Mouse (Mus musculus) stomach, embryonic 16.5 days (tissue): Measurements from ENCODE around the gene Ly86. TPM values are rescaled to one million over a fixed set of nuclear protein-coding genes. Genes with fewer than 3 reads are reported as not detected.

Experiments
- ATAC-seq: fragments of 200-750 bp; cut with Nextera tagmentation; 2 replicates; pipeline ENCODE4 v1.8.0; 2017; ENCODE audit warnings: moderate number of reproducible peaks, moderate TSS enrichment; ENCODE audit not compliant: insufficient read depth, low FRiP score
- H3K27ac ChIP-seq: fragments of 300-500 bp; sonication (generic); 2 replicates; pipeline ENCODE4 v1.5.1; 2014; ENCODE audit warnings: low read length
- H3K27me3 ChIP-seq: fragments of 300-500 bp; sonication (generic); 2 replicates; pipeline ENCODE4 v1.6.1; 2014; ENCODE audit warnings: low read length, control low read depth, mixed read lengths; ENCODE audit not compliant: control insufficient read depth, insufficient read depth
- H3K36me3 ChIP-seq: fragments of 300-500 bp; sonication (generic); 2 replicates; pipeline ENCODE4 v1.6.1; 2014; ENCODE audit warnings: low read length; ENCODE audit not compliant: control insufficient read depth, insufficient read depth
- H3K4me1 ChIP-seq: fragments of 300-500 bp; sonication (generic); 2 replicates; pipeline ENCODE4 v1.6.1; 2014; ENCODE audit warnings: low read length, control low read depth, mixed read lengths; ENCODE audit not compliant: control insufficient read depth, insufficient read depth
- H3K4me2 ChIP-seq: fragments of 300-500 bp; sonication (generic); 2 replicates; pipeline ENCODE4 v1.6.1; 2014; ENCODE audit warnings: low read depth, low read length, mixed read lengths
- H3K4me3 ChIP-seq: fragments of 300-500 bp; sonication (generic); replicated peaks from 2 replicates; pipeline ENCODE4 v1.5.1; 2014; ENCODE audit warnings: mild to moderate bottlenecking, low read length
- H3K9ac ChIP-seq: fragments of 300-500 bp; sonication (generic); 2 replicates; pipeline ENCODE4 v1.6.1; 2014; ENCODE audit warnings: low read length
- H3K9me3 ChIP-seq: fragments of 300-500 bp; sonication (generic); replicated peaks from 2 replicates; pipeline ENCODE4 v1.6.1; 2016; ENCODE audit warnings: low read length, control low read depth; ENCODE audit not compliant: control insufficient read depth
- WGBS: fragments of 180-500 bp; shearing (Covaris S2); extraction: QIAGEN DNeasy Blood & Tissue Kit; methylation state at CpG from one replicate; pipeline ENCODE4 v1.1.7; 2014; 5-methylcytosine and 5-hydroxymethylcytosine counted together
- polyA plus RNA-seq: library from polyadenylated mRNA; unstranded; fragments of >200 nt; fragmentation: Nextera tagmentation; extraction: Ambion mirVana; gene quantifications from 2 replicates; pipeline ENCODE4 v1.2.1, GENCODE M21; 2015

Gene Ly86
- polyA plus RNA-seq, 1 experiment from 2014 or later: 10.1 TPM

DNA sequence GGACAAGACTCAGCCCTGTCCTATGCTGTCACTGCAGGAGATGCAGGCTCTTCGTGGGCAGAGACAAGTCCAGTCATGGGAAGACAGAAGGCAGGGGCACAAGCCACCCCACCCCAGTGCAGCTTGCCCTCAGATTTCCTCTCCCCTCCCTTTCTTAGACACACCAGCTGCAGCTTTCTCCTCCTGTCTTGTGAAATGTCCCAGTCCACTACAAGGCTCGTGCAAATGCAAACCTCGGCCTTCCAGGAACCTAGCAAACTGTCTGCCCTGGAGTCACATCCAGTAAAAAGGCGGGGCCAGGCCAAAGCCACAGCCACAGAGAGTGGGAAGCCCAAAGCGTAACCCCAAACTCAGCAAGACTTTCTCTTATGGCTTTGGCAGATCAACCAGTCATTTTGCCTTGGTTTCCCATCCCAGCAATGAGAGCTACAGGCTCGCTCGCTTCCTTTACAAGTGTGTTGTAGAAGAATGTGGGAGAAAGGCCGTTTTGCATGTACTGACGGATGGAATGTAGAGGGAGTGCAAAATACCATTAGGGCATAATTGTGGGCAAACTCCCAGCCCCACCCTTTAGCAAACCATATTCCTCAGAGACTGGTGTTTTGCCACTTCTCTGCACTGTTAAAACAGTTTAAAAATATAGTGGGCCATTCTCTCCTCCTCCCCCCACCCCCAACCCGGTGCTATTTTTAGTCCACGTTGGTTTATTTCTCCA is 95.7 kb downstream of the Ly86 start:
- no peak overlapping the region for H3K4me3 ChIP-seq
- no peak overlapping the region for H3K4me2 ChIP-seq
- H3K9ac ChIP-seq: peak overlapping the region; percentile 50
- WGBS: 47% methylated on average over 11 of the region's 11 CpGs
- peaks cover 12% of the 10 kb centered on the region for H3K4me1 ChIP-seq
- no peaks in the 10 kb centered on the region for H3K36me3 ChIP-seq
- peaks cover 11% of the 10 kb centered on the region for H3K27me3 ChIP-seq
- peak; percentile 40; the same call in 1 of the 2 replicates for ATAC-seq
- H3K9me3 ChIP-seq: no peaks in the 10 kb centered on the region
- H3K27ac ChIP-seq: peak overlapping the region; percentile 23; the same call in 1 of the 2 replicates

DNA sequence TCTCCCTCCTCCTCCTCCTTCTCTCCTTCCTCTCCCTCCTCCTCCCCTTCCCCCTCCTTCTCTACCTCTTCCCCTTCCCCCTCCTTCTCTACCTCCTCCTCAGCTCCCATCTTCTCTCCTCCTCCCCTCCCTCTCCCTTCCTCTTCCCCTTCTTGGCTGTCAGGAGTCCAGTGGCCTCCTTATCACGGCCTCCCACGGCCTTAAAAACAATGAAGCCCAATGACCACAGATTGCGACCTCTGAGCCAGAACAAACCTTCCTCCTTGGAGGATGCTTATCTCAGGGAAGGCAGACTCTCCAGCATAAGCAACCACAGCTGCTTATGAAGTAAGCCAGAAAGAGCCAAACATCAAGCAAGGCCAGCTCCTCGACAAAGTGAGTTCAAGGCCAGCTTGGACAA is 97.0 kb downstream of the Ly86 start:
- H3K27me3 ChIP-seq: peaks cover under 1% of the 10 kb centered on the region; the same call in 1 of the 2 replicates
- peaks cover 12% of the 10 kb centered on the region for H3K4me1 ChIP-seq
- no peak for ATAC-seq
- no peak overlapping the region for H3K4me3 ChIP-seq
- no peak overlapping the region for H3K27ac ChIP-seq
- H3K4me2 ChIP-seq: no peak overlapping the region
- H3K9me3 ChIP-seq: no peaks in the 10 kb centered on the region
- no peaks in the 10 kb centered on the region for H3K36me3 ChIP-seq
- WGBS: 32% methylated on average over 4 of the region's 4 CpGs
- no peak overlapping the region for H3K9ac ChIP-seq

DNA sequence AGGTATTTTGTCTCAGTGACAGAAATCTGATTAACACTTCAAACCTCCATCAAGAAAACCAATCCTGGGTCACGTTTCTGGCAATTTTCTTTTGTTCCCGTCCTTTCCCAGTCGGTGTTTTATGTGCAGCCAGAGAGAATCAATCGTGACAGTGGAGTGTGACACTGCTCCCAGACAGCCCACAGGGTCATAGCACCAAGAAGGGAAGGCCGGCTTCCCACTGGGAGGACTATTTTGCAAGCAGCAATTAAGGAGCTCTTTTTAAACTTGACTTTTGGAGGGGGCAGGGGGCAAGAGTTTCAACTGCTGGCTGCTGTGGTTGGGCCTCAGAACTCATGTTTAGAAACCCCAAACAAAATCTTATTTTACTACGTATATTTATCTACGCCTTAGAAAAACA is 97.5 kb downstream of the Ly86 start:
- H3K4me2 ChIP-seq: no peak overlapping the region
- H3K36me3 ChIP-seq: no peaks in the 10 kb centered on the region
- H3K4me3 ChIP-seq: no peak overlapping the region
- no peak overlapping the region for H3K27ac ChIP-seq
- peaks cover 12% of the 10 kb centered on the region for H3K4me1 ChIP-seq
- WGBS: 44% methylated on average over 7 of the region's 7 CpGs
- no peak overlapping the region for H3K9ac ChIP-seq
- no peak for ATAC-seq
- H3K27me3 ChIP-seq: no peaks in the 10 kb centered on the region
- H3K9me3 ChIP-seq: no peaks in the 10 kb centered on the region

DNA sequence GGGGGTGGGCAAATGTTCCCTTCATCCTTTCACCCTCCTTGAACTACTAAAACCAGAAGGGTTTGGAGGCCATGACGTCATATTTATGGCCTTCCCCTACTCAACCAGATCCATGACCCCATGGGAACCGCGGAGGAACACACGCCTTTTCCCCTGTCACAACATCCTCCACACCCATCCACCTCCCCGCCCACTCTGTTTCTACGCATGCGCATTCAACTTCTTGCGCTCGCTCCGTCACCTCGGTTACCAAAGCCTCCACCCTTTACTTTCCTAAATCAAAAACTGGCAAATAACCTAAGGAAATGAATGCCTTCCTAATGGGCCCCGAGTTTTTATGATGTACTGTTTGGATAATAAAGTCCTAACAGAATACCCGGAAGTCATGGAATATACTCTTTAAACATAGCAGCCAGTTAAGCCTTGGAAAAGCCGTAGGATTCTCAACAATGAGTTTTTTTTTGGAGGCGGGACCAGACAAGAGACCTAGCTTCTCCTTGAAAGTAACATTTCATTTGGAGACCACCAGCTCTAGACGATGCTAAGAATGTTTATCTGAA is 101.8 kb downstream of the Ly86 start:
- H3K9me3 ChIP-seq: peaks cover 5% of the 10 kb centered on the region; the same call in 1 of the 2 replicates
- H3K4me3 ChIP-seq: no peak overlapping the region
- no peak overlapping the region for H3K9ac ChIP-seq
- WGBS: 79% methylated on average over 16 of the region's 16 CpGs
- H3K4me2 ChIP-seq: no peak overlapping the region
- H3K27ac ChIP-seq: no peak overlapping the region
- no peaks in the 10 kb centered on the region for H3K36me3 ChIP-seq
- H3K27me3 ChIP-seq: no peaks in the 10 kb centered on the region
- H3K4me1 ChIP-seq: peaks cover 5% of the 10 kb centered on the region; the same call in 1 of the 2 replicates
- no peak for ATAC-seq

DNA sequence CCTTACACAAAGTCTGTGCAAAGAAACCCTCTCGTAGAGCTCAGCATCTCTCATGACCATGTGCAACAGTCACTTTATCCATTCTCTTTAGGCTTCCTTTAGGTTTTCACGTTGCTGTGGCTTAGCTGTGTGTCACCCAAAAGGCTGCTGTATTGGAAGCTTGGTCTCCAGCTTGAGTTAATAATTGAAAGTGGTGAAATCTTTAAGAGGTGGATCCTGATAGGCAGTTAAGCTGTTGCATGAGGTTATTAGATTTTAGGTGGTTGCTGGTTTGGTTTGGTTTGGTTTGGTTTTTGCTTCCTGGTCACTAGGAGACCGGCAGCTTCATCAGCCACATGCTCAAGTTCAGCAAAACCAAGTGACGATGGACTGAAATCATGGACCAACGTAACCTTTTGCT is 106.0 kb downstream of the Ly86 start:
- Histone ChIP-seq H3K4me2 (no peak overlapping the region), H3K36me3 (no peaks in the 10 kb centered on the region), H3K4me3 (no peak overlapping the region), H3K9ac (no peak overlapping the region), H3K27ac (peak overlapping the region; percentile 94; the same call in 1 of the 2 replicates), H3K27me3 (no peaks in the 10 kb centered on the region), H3K4me1 (peaks cover 34% of the 10 kb centered on the region), H3K9me3 (peaks cover 5% of the 10 kb centered on the region; the same call in 1 of the 2 replicates)
- WGBS: 80% methylated on average over 5 of the region's 5 CpGs
- no peak for ATAC-seq

DNA sequence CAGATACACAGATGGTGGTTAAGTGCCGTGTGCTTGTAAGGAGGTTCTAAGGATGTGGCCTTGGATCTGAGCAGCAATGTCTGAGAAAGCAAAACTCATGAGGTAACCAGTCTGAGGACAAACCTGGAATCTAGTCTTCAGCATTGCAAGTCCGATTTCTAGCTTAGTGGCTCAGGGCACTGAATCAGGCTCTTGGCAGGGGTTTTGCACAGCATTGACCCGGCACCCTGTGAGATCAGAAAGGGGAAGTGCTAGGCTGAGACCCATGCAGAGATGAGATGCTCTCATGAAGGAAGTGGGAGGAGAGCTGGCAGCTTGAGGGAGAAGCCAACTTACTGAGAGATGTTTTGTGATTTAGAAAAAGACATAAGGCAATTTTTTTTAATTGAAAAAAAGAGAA is 106.5 kb downstream of the Ly86 start:
- no peak overlapping the region for H3K4me3 ChIP-seq
- peak overlapping the region; percentile 56; the same call in 1 of the 2 replicates for H3K4me2 ChIP-seq
- peaks cover 37% of the 10 kb centered on the region for H3K4me1 ChIP-seq
- H3K36me3 ChIP-seq: no peaks in the 10 kb centered on the region
- 51% methylated on average over 3 of the region's 3 CpGs for WGBS
- peaks cover 5% of the 10 kb centered on the region; the same call in 1 of the 2 replicates for H3K9me3 ChIP-seq
- H3K9ac ChIP-seq: no peak overlapping the region
- ATAC-seq: no peak
- H3K27ac ChIP-seq: peak overlapping the region; percentile 94
- H3K27me3 ChIP-seq: no peaks in the 10 kb centered on the region

DNA sequence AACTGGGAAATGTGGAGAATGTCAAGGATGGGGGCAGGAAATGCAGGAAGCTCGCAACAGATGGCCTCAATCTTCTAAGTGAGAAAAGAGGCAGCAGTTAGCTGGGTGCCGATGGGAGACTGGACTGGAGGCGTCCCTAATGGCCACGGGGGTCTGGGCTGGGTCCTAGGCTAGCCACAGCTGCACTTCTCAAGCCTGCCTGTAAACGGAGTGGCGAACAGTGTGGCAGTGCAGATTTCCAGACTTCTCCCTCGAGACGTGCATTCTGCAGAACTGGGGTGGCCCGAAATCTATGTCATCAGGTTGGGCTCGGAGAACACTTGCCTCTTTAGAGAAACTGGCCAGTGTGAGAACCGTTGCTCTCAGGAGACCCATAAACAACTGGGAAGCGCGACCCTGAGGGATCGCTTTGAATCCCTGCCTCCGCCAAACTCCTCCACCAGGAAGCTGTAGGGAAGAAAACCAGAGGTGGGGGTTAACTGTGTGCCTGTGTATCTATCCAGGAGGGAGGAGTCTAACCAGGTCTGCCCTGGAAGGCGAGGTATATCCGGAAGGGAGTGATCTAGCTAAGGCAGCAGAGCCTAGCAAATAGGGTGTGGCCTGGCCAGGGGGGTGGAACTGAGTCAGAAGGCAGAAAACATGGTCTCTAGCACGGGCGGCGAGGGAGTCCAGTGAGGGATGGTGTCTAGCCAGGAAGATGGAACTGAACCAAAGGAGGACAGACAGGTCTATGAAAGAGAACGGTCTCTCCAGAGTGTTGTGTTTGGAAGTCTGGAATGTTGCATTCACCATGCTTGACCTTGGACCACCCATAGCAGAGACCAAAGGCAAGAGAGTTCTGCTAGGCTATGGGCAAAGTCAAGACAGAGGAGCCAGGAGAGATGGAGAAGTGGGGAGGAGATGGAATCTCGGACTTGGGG is 107.3 kb downstream of the Ly86 start:
- H3K27me3 ChIP-seq: no peaks in the 10 kb centered on the region
- H3K27ac ChIP-seq: peak overlapping the region; percentile 94
- H3K9ac ChIP-seq: peak overlapping the region; percentile 64
- WGBS: 3% methylated on average over 22 of the region's 22 CpGs
- H3K4me3 ChIP-seq: peak overlapping the region; percentile 43
- ATAC-seq: peak; percentile 89
- H3K4me2 ChIP-seq: peak overlapping the region; percentile 56
- peaks cover 5% of the 10 kb centered on the region; the same call in 1 of the 2 replicates for H3K9me3 ChIP-seq
- no peaks in the 10 kb centered on the region for H3K36me3 ChIP-seq
- H3K4me1 ChIP-seq: peaks cover 45% of the 10 kb centered on the region

DNA sequence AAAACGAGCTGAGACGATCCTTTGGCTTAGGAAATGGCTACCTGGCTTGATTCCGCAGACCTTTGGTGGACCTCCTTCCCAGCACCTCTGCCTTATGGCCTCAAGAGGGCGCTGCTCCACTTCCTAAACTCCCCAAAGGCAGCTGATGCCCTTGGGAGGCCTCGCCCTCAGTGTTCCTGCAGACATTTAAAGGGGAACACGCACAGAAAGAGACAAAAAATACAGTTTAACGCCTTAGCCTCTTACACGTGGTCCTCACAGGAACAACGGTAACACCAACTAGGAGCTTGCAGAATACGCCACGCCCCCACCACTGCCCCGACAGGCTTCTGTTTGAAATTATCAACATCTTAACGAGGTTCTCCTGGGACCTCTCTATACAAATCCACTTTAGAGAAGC is 108.2 kb downstream of the Ly86 start:
- H3K4me2 ChIP-seq: peak overlapping the region; percentile 56
- H3K27me3 ChIP-seq: no peaks in the 10 kb centered on the region
- peaks cover 47% of the 10 kb centered on the region for H3K4me1 ChIP-seq
- peak overlapping the region; percentile 64 for H3K9ac ChIP-seq
- WGBS: 3% methylated on average over 13 of the region's 13 CpGs
- ATAC-seq: peak; percentile 63
- H3K4me3 ChIP-seq: peak overlapping the region; percentile 43
- peaks cover 5% of the 10 kb centered on the region; the same call in 1 of the 2 replicates for H3K9me3 ChIP-seq
- peak overlapping the region; percentile 94 for H3K27ac ChIP-seq
- H3K36me3 ChIP-seq: no peaks in the 10 kb centered on the region
